Mouse (Mus musculus): ENCODE results near the gene Vldlr. TPM values are rescaled to one million over a fixed set of nuclear protein-coding genes. Genes with fewer than 3 reads are reported as not detected.

The Vldlr gene
- polyA plus RNA-seq (2015; fragmentation: Nextera tagmentation; extraction: Ambion mirVana), result 56.6 and 57.8 TPM in 2 replicates

- Histone ChIP-seq H3K27ac (ENCODE audit: low read length) (peak within 1 kb of the TSS; percentile 88), H3K4me2 (replicated peaks; ENCODE audit: low read depth, low read length) (peak within 1 kb of the TSS; percentile 95), H3K4me3 (ENCODE audit: low read depth, low read length) (peak within 1 kb of the TSS; percentile 66), H3K4me1 (ENCODE audit: insufficient read depth, low read depth, low read length) (0 out of 2 replicates have a peak, but pooled peaks cover 7% of the 10 kb centered on the region), H3K36me3 (ENCODE audit: insufficient read depth, low read length) (no peaks in the 10 kb centered on the region), H3K27me3 (replicated peaks; ENCODE audit: insufficient read depth, low read length) (0 out of 2 replicates have a peak, but pooled peaks cover 3% of the 10 kb centered on the region), H3K9me3 (ENCODE audit: low read length) (no peaks in the 10 kb centered on the region), H3K9ac (replicated peaks; ENCODE audit: low read depth) (peak within 1 kb of the TSS; percentile 73)
- whole genome bisulfite sequencing, result 4% methylated on average over 11 of the region's 11 CpGs
- ATAC-seq (no peak), DNase-seq (ENCODE audit: low spot score) (no peak)
- TF ChIP-seq EP300 (IDR thresholded peaks at IDR 0.05), result no peak
- TF ChIP-seq CTCF (IDR thresholded peaks at IDR 0.05), result no peak
Measured at GRCm38 (mm10) chr19:27216318-27216717, at the start of gene Vldlr. Vldlr (plus strand) TSS chr19:27216484.

GRCm38 (mm10) chr19:27167601-27168319, 48.5 kb upstream of the Vldlr start:
- Histone ChIP-seq H3K4me3 (ENCODE audit: low read depth, low read length) (no peak overlapping the region), H3K27ac (ENCODE audit: low read length) (no peak overlapping the region), H3K36me3 (ENCODE audit: insufficient read depth, low read length) (no peaks in the 10 kb centered on the region), H3K9ac (replicated peaks; ENCODE audit: low read depth) (no peak overlapping the region), H3K4me2 (replicated peaks; ENCODE audit: low read depth, low read length) (no peak overlapping the region), H3K4me1 (ENCODE audit: insufficient read depth, low read depth, low read length) (no peaks in the 10 kb centered on the region), H3K27me3 (replicated peaks; ENCODE audit: insufficient read depth, low read length) (no peaks in the 10 kb centered on the region), H3K9me3 (ENCODE audit: low read length) (no peaks in the 10 kb centered on the region)
- no peak for TF ChIP-seq EP300 (IDR thresholded peaks at IDR 0.05)
- TF ChIP-seq CTCF (IDR thresholded peaks at IDR 0.05), result no peak
- no peak for ATAC-seq
- no peak for DNase-seq (ENCODE audit: low spot score)
- 67% methylated on average over 5 of the region's 5 CpGs for WGBS

DNA sequence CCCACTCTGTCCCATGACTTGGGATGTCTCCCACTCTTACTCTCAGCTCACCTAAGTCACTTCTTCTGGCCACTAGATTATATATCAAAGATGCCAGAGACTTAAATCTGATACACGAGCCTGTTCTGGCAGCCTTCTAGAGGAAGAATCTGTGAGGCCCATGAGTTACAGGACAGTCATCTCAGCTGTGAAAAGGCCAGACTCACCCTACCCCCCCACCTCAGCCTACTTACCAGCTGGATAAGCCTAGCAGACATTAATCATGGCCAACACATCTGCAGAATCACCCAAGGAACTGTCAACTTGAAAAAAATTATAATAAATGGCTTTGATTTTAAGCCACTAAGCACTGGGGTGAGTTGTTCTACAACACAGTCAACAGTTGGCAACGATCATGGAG, 42.4 kb upstream of the Vldlr start:
- 66% methylated on average over 2 of the region's 2 CpGs for WGBS
- Histone ChIP-seq H3K9me3 (ENCODE audit: low read length) (no peaks in the 10 kb centered on the region), H3K27ac (ENCODE audit: low read length) (no peak overlapping the region), H3K4me1 (ENCODE audit: insufficient read depth, low read depth, low read length) (peaks cover 2% of the 10 kb centered on the region; the same call in 1 of the 2 replicates), H3K36me3 (ENCODE audit: insufficient read depth, low read length) (no peaks in the 10 kb centered on the region), H3K27me3 (replicated peaks; ENCODE audit: insufficient read depth, low read length) (no peaks in the 10 kb centered on the region), H3K4me3 (ENCODE audit: low read depth, low read length) (no peak overlapping the region), H3K9ac (replicated peaks; ENCODE audit: low read depth) (no peak overlapping the region), H3K4me2 (replicated peaks; ENCODE audit: low read depth, low read length) (no peak overlapping the region)
- ATAC-seq (no peak), DNase-seq (ENCODE audit: low spot score) (no peak)
- TF ChIP-seq CTCF (IDR thresholded peaks at IDR 0.05), result no peak
- no peak for TF ChIP-seq EP300 (IDR thresholded peaks at IDR 0.05)

- Histone ChIP-seq H3K4me1 (ENCODE audit: insufficient read depth, low read depth, low read length) (peaks cover 9% of the 10 kb centered on the region; the same call in 1 of the 2 replicates), H3K27me3 (replicated peaks; ENCODE audit: insufficient read depth, low read length) (no peaks in the 10 kb centered on the region), H3K4me2 (replicated peaks; ENCODE audit: low read depth, low read length) (no peak overlapping the region), H3K9ac (replicated peaks; ENCODE audit: low read depth) (no peak overlapping the region), H3K9me3 (ENCODE audit: low read length) (no peaks in the 10 kb centered on the region), H3K27ac (ENCODE audit: low read length) (no peak overlapping the region), H3K36me3 (ENCODE audit: insufficient read depth, low read length) (no peaks in the 10 kb centered on the region), H3K4me3 (ENCODE audit: low read depth, low read length) (no peak overlapping the region)
- ATAC-seq (no peak), DNase-seq (ENCODE audit: low spot score) (no peak)
- TF ChIP-seq CTCF (IDR thresholded peaks at IDR 0.05) (no peak), EP300 (IDR thresholded peaks at IDR 0.05) (no peak)
- WGBS, result 67% methylated on average over 1 of the region's 1 CpGs
Measured at GRCm38 (mm10) chr19:27175617-27176016, 40.7 kb upstream of the Vldlr start.

- Histone ChIP-seq H3K4me3 (ENCODE audit: low read depth, low read length) (no peak overlapping the region), H3K27me3 (replicated peaks; ENCODE audit: insufficient read depth, low read length) (no peaks in the 10 kb centered on the region), H3K9me3 (ENCODE audit: low read length) (no peaks in the 10 kb centered on the region), H3K4me2 (replicated peaks; ENCODE audit: low read depth, low read length) (no peak overlapping the region), H3K36me3 (ENCODE audit: insufficient read depth, low read length) (no peaks in the 10 kb centered on the region), H3K9ac (replicated peaks; ENCODE audit: low read depth) (no peak overlapping the region), H3K27ac (ENCODE audit: low read length) (no peak overlapping the region), H3K4me1 (ENCODE audit: insufficient read depth, low read depth, low read length) (peaks cover 13% of the 10 kb centered on the region; the same call in 1 of the 2 replicates)
- ATAC-seq (peak; percentile 87), DNase-seq (ENCODE audit: low spot score) (peak; percentile 74)
- 65% methylated on average over 4 of the region's 4 CpGs for WGBS
- TF ChIP-seq CTCF (IDR thresholded peaks at IDR 0.05) (no peak), EP300 (IDR thresholded peaks at IDR 0.05) (peak; percentile 87)
Measured at GRCm38 (mm10) chr19:27176558-27176957, 39.7 kb upstream of the Vldlr start.

- ATAC-seq, result 0 out of 2 replicates have a peak, but pooled peaks have one; percentile 35
- H3K4me3 ChIP-seq (ENCODE audit: low read depth, low read length), result no peak overlapping the region
- H3K9me3 ChIP-seq (ENCODE audit: low read length), result no peaks in the 10 kb centered on the region
- H3K27me3 ChIP-seq (replicated peaks; ENCODE audit: insufficient read depth, low read length), result no peaks in the 10 kb centered on the region
- no peak overlapping the region for H3K9ac ChIP-seq (replicated peaks; ENCODE audit: low read depth)
- no peaks in the 10 kb centered on the region for H3K36me3 ChIP-seq (ENCODE audit: insufficient read depth, low read length)
- peak; percentile 52 for DNase-seq (ENCODE audit: low spot score)
- TF ChIP-seq EP300 (IDR thresholded peaks at IDR 0.05) (no peak), CTCF (IDR thresholded peaks at IDR 0.05) (no peak)
- H3K4me1 ChIP-seq (ENCODE audit: insufficient read depth, low read depth, low read length), result peaks cover 13% of the 10 kb centered on the region; the same call in 1 of the 2 replicates
- WGBS, result 61% methylated on average over 5 of the region's 5 CpGs
- H3K27ac ChIP-seq (ENCODE audit: low read length), result no peak overlapping the region
- H3K4me2 ChIP-seq (replicated peaks; ENCODE audit: low read depth, low read length), result no peak overlapping the region
Measured at GRCm38 (mm10) chr19:27178195-27178807, 38.0 kb upstream of the Vldlr start.
